Mouse (Mus musculus): ENCODE data around the gene Nt5m. TPM values are rescaled to one million over a fixed set of nuclear protein-coding genes. Genes with fewer than 3 reads are reported as not detected.

The Nt5m gene
- 10 to 100 TPM; 59.8 to 63.3 TPM for total RNA-seq (2021)

GRCm38 (mm10) chr11:59839008-59839458, at the start of gene Nt5m:
Nt5m (plus strand) TSS chr11:59839447.
- DNase-seq (ENCODE audit: extremely low spot score in 1 of 2, low spot score in 1 of 2) = peak; percentile 81 to 86

GRCm38 (mm10) chr11:59793390-59793789, 45.9 kb upstream of the Nt5m start:
- DNase-seq (ENCODE audit: extremely low spot score in 1 of 2, low spot score in 1 of 2) = no peak

- DNase-seq (ENCODE audit: extremely low spot score in 1 of 2, low spot score in 1 of 2) = no peak
Measured at GRCm38 (mm10) chr11:59800412-59800811, 38.8 kb upstream of the Nt5m start.

- DNase-seq (ENCODE audit: extremely low spot score in 1 of 2, low spot score in 1 of 2) = no peak
Measured at GRCm38 (mm10) chr11:59801881-59802280, 37.4 kb upstream of the Nt5m start.

GRCm38 (mm10) chr11:59803516-59803915, 35.7 kb upstream of the Nt5m start:
- no peak for DNase-seq (ENCODE audit: extremely low spot score in 1 of 2, low spot score in 1 of 2)

GRCm38 (mm10) chr11:59804409-59805110, 34.7 kb upstream of the Nt5m start:
- DNase-seq (ENCODE audit: extremely low spot score in 1 of 2, low spot score in 1 of 2) = no peak

- DNase-seq (ENCODE audit: extremely low spot score in 1 of 2, low spot score in 1 of 2) = no peak
Measured at GRCm38 (mm10) chr11:59805256-59805655, 34.0 kb upstream of the Nt5m start.

- DNase-seq (ENCODE audit: extremely low spot score in 1 of 2, low spot score in 1 of 2) = no peak
Measured at GRCm38 (mm10) chr11:59805656-59806055, 33.6 kb upstream of the Nt5m start.

GRCm38 (mm10) chr11:59808170-59808960, 30.9 kb upstream of the Nt5m start:
- no peak for DNase-seq (ENCODE audit: extremely low spot score in 1 of 2, low spot score in 1 of 2)

GRCm38 (mm10) chr11:59809071-59809669, 30.1 kb upstream of the Nt5m start:
- no peak for DNase-seq (ENCODE audit: extremely low spot score in 1 of 2, low spot score in 1 of 2)

- DNase-seq (ENCODE audit: extremely low spot score in 1 of 2, low spot score in 1 of 2) = peak; percentile 73 to 88
Measured at GRCm38 (mm10) chr11:59809670-59810474, 29.4 kb upstream of the Nt5m start, which contains the start of gene Flcn. Flcn (minus strand) TSS chr11:59810016.

GRCm38 (mm10) chr11:59810480-59811158, 28.6 kb upstream of the Nt5m start:
- DNase-seq (ENCODE audit: extremely low spot score in 1 of 2, low spot score in 1 of 2) = no peak

GRCm38 (mm10) chr11:59811211-59811610, 28.0 kb upstream of the Nt5m start:
- no peak for DNase-seq (ENCODE audit: extremely low spot score in 1 of 2, low spot score in 1 of 2)

- DNase-seq (ENCODE audit: extremely low spot score in 1 of 2, low spot score in 1 of 2) = no peak
Measured at GRCm38 (mm10) chr11:59813276-59813675, 26.0 kb upstream of the Nt5m start.

- no peak for DNase-seq (ENCODE audit: extremely low spot score in 1 of 2, low spot score in 1 of 2)
Measured at GRCm38 (mm10) chr11:59814311-59814710, 24.9 kb upstream of the Nt5m start.

GRCm38 (mm10) chr11:59814936-59815335, 24.3 kb upstream of the Nt5m start:
- DNase-seq (ENCODE audit: extremely low spot score in 1 of 2, low spot score in 1 of 2) = no peak

- DNase-seq (ENCODE audit: extremely low spot score in 1 of 2, low spot score in 1 of 2) = no peak
Measured at GRCm38 (mm10) chr11:59815482-59816065, 23.7 kb upstream of the Nt5m start.

GRCm38 (mm10) chr11:59817916-59818315, 21.3 kb upstream of the Nt5m start:
- DNase-seq (ENCODE audit: extremely low spot score in 1 of 2, low spot score in 1 of 2) = no peak

- DNase-seq (ENCODE audit: extremely low spot score in 1 of 2, low spot score in 1 of 2) = no peak
Measured at GRCm38 (mm10) chr11:59821625-59822024, 17.6 kb upstream of the Nt5m start.

All from layer of hippocampus, postnatal 25 days (tissue).